Mouse (Mus musculus) monocyte, adult 2 months (primary cell): ENCODE data around the gene A030005K14Rik.

Experiments used
- DNase-seq, 2 experiments: peaks; one replicate each; pipeline ENCODE4 v3.0.0; 2022; ENCODE audit warnings: low spot score in 2 of 2, low read depth in 1 of 2

The A030005K14Rik gene

GRCm38 (mm10) chr1:83059278-83059677 lies at the start of gene A030005K14Rik:
A030005K14Rik (minus strand) TSS chr1:83059378.
- DNase-seq, result no peak

- DNase-seq, result no peak
Measured at GRCm38 (mm10) chr1:83107410-83107978, 48.3 kb upstream of the A030005K14Rik start.

DNA sequence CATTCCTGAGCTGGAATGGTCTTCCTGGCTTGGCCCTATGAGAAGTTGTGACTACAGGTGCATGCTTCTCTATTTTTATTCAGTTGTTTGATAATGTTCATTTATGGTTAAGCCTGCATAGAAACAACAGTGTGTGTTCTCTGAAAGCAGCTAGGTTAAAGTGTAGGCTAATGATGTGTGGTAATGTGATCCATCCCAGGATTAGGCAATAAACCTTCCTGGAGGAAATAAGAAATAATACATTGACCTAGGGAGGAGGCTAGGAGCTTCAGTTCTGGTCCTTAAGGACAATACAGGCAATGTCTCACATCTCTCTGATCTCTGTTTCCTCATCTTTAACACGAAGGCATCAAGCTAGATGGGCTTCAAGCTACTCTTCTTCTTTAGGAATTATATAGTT lies 46.3 kb upstream of the A030005K14Rik start:
- DNase-seq, result no peak

GRCm38 (mm10) chr1:83101891-83102290 lies 42.7 kb upstream of the A030005K14Rik start:
- DNase-seq, result no peak

DNA sequence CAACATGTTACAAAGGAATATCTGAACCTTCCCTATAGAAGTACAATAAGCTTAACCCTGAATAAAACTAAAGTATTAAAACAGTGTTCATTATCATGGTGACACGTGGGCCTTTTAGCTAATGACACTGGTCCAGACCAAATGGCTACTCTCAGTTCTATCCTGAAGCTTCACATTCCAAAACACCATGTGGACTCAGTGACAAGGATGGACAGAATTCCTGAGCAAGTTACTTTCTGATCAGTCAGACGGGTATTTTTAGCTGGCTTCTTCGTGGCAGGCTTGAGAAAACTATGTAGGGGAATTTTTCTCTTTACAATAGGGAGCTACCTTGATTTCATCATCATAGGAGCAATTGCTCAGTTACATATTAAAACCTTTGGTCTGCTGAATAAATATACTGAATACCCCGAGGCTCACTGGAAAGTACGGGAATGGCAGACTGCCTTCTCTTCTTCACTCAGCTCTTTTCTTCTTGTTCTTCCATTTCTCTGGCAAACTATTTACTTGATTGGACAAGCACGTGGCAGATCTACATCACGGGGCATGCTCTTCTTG lies 40.5 kb upstream of the A030005K14Rik start:
- DNase-seq, result no peak

- DNase-seq, result no peak
Measured at GRCm38 (mm10) chr1:83099160-83099559, 40.0 kb upstream of the A030005K14Rik start.

GRCm38 (mm10) chr1:83096935-83097334 lies 37.8 kb upstream of the A030005K14Rik start:
- no peak for DNase-seq

GRCm38 (mm10) chr1:83091268-83091667 lies 32.1 kb upstream of the A030005K14Rik start:
- DNase-seq, result no peak

DNA sequence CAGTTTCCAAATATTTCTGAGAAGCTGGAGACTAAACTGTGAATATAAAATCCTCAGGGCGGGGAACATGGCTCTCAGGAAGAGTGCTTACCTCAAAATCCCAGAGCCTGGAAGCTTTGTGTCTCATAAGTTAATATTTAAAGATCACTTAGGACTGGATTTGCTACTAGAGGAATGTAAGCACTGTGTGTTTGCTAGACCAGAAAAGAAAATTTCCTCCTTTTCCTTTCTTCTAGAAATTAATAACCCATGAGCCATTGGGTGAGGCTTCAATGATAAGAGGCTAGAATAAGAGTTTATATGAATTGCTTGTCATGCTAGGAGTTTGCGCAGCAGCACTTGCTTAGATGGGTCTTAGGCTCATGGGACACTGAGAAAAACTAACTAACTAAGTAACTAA lies 25.6 kb upstream of the A030005K14Rik start:
- DNase-seq, result no peak

DNA sequence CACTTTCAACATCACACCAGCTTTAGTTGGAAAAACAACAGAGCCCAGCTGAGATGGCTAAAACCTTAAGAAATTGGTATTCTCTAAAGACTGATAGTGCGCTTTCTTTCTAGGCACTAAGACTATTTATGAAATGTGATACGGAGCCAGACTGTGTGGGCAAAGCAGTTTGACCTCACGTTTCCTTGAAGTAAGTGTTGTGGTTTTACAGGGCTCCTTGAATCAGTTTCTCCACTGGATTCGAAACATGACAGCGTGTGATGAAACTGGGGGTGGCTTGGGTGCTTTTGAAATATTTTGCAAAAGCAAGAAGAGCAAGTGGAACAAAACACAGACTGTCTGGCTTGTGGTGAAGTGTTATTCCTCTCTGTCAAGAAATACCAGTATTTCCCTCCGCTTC lies 17.8 kb upstream of the A030005K14Rik start:
- no peak for DNase-seq

DNA sequence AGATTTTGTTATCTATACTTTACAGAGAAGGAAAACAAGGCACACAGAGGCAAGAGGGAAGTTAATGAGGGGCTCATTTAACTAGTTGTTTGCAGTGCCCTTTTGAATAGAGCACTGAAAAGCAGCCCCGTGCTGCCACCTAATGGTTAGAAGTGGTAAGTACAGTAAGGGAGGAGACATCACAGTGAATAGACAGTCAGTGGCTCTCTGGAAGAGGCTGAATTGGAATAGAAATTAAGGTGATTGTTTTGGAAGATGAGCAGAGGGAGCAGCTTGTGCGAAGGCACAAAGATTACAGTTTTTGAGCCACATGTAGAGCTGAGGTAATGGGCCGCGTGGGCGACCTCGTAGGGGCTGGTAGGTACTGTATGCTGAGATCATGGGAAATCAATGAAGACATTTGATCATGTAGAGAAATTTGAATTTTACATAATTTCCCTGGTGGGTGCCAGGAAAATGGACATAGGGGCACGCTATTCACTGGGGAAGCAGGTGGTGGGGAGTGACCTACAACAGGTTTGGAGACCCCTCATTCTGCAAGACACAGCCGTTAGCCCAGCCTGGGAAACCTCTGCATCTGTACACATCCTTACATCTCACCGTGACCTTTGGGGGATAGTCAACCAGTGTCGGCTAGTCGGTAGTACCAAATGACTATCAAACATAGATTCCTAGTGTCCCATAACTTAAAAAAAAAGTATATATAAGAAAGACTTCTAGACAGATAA lies 17.2 kb upstream of the A030005K14Rik start:
- DNase-seq, result no peak

- DNase-seq, result no peak
Measured at GRCm38 (mm10) chr1:83075526-83076189, 16.5 kb upstream of the A030005K14Rik start.

DNA sequence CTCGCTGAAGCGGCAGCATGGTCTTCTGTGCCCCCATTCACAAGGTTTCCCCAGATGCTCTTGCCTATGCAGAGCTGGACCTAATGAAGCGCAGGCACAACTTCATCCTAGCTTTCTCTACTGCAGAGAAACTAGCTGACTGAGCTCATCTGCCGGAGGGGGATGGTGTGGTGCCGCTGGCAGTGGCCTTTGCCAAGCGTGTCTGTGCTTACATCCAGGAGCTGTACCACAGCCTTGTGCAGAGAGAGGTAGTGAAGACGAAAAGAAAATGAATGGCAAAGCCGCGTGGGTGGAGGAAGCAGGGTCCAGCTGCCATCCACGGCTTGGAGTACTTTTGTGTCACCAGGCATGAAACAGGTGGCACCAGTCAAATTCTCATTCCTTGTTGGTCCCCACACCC lies 8.0 kb upstream of the A030005K14Rik start:
- DNase-seq, result no peak

DNA sequence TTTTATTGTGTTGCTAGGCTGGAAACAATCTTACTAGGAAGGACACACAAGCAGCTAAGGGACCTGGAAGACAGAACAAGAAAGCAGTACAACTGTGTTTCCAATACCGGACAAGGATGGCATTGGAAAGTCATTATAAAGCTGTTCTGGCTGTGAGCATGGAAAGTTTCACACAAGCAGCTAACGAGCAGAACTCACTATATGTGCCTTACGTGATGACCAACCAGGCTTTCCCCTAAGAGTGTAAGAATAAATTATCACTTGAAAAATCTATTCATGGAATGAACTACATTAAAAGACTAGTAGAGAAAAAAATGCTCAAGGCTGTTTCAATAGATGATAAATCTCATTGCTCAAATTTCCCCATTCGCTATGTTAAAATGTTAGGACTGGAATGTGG lies 7.4 kb upstream of the A030005K14Rik start:
- DNase-seq, result no peak

DNA sequence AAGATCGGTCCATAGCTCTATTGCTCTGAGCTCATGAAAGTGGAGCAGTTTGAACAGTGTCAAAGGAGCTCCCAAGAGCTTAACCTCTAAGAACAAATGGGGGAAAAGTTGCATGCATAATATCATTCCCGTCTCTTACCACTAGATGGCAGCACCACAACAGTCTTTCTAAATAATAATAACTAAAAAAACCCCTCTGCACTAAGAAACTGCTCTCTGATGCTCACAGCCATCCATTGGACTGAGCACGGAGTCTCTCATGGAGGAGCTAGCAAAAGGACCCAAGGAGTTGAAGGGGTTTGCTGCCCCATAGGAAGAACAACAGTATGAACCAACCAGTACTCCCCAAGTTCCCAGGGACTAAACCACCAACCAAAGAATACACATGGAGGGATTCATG lies 5.7 kb upstream of the A030005K14Rik start:
- no peak for DNase-seq

DNA sequence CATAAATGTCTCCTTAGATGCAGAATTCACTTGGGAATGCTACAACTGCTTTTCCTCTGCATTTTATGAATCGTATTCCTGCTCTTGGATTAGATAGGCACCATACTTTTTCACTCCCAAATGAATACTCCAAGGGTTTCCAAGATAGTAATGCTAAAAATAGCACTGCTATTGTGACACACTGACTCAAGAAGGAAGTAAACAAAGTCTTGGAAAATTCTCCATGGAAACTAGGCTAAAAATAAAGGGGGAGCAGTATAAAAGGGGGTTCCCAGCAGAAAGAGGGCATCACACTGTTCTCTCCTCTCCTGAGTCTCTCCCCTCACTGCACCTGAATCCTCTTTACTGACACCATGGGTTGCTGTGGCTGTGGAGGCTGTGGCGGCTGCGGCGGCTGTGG lies 1.5 kb upstream of the A030005K14Rik start, which contains the start of gene Krtap28-13:
Krtap28-13 (plus strand) TSS at position 288 of the 400 bp plus-strand sequence.
- no peak for DNase-seq

- DNase-seq, result no peak
Measured at GRCm38 (mm10) chr1:83058481-83058880, 697 bp downstream of the A030005K14Rik start.

- no peak for DNase-seq
Measured at GRCm38 (mm10) chr1:83044882-83045427, 14.2 kb downstream of the A030005K14Rik start, which contains the start of gene Gm47969. Gm47969 (plus strand) TSS chr1:83044932.

DNA sequence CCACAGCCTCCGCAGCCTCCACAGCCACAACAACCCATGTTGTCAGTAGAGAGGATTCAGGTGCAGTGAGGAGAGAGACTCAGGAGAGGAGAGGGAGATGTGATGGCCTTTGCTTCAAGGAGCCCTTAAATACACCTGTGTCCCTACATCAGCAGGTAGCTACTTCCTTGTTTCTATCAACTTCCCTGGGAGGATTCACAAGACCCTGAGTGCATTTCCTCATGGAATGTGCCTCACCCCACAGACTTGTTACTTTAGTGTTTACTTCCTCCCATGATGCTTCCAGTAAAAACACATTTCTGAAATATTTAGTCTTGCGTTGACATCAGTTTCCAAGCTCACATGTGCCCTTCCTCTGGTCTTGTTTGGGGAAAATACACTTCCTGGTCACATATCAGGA lies 16.8 kb downstream of the A030005K14Rik start, which contains the start of gene Krtap28-10:
Krtap28-10 (minus strand) TSS at position 101 of the 400 bp plus-strand sequence.
- no peak for DNase-seq

DNA sequence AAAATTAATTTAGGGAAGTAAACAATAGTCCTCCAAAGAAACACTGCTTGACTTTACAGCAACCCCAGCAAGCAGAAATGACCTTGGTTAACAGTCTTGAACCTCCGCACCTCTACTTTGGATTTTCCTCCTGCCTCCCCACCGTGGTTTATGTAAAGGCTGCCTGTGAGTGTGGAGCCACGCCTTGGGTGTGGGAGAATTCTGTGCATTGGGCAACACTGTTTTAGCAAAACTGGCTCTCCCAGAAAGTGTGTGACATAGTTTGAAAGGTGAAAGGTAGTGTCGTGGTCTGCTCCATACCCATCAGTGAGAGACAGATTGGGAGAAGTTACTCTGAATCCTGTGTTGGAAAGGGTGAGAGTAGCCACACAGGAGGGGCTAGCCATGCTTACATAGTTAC lies 20.1 kb downstream of the A030005K14Rik start:
- no peak for DNase-seq

DNA sequence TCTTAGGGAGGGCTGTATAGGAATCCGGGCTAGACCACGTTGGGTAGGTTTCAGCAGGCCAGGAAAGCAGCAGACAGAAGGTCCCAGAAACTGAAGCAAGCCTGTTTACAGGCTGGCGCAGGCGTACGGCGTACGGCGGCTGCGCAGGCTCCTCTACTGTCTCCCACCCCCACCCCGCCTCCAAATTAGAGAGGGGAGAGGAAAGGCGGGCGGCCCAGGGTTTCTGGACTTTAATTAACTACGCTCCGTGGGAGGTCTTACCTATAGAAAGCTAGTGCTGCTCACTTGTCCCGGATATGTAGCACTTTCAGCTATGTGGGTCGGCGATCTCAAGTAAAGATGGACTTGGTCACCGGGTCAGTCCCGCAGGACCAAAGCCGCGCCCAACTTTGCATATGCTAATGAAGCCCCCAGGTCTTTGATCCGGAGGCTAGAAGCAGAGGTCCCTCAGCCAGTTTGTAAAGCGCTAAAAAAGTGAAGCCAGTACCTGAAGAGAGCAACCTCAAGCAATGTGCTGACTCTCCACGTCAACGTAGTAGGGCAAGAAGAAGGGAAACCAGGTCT lies 21.0 kb downstream of the A030005K14Rik start, which contains the start of gene Slc19a3:
Slc19a3 (minus strand) TSS at position 340 of the 564 bp plus-strand sequence.
- DNase-seq, result no peak
